17 mouse cellular contexts compared by ENCODE assay signal in genomic region chr12:117736130-117736529, GRCm38 (mm10).
DNase-seq lines count a peak whose midpoint lies in the region; ATAC-seq and TF ChIP-seq lines count a peak whose summit lies in the region.
"Had no signal": no experiment of that assay in that cellular context is flagged by ENCODE, and none has a peak within 500 bp of the region (broad histone marks: within the 10 kb centered on the region; RNA-seq: fewer than 3 reads in every experiment).

No protein-coding gene starts in this region.

- H3K36me3 ChIP-seq in heart, embryonic 12.5 days, result no peaks in the 10 kb centered on the region
- H3K36me3 ChIP-seq in heart, adult 2 months (ENCODE audit: control insufficient read depth, insufficient read depth, low read length), result peaks cover 7% of the 10 kb centered on the region
- H3K36me3 ChIP-seq: embryonic facial prominence, embryonic 10.5 days; liver, embryonic 15.5 days had no signal

- no peak for DNase-seq in heart, adult 2 months
- peak; percentile 3 to 4 for DNase-seq in spleen, postnatal 36 days (ENCODE audit: low spot score in 2 of 2)
- DNase-seq in spleen, postnatal 14 days (ENCODE audit: low spot score in 2 of 2), result no peak
- no peak for DNase-seq in layer of hippocampus, adult 18-20 months (ENCODE audit: low spot score in 2 of 2)
- no peak for DNase-seq in cerebellum, postnatal 10 days
- DNase-seq: cerebellum, adult 18-20 months; gastrocnemius, postnatal 25 days; lung, postnatal 36 days; retina, postnatal 1 day; thymus, adult 18-20 months had no signal

- H3K4me1 ChIP-seq in heart, embryonic 12.5 days (replicated peaks), result peaks cover 49% of the 10 kb centered on the region
- peaks cover 2% of the 10 kb centered on the region; the same call in 1 of the 2 replicates for H3K4me1 ChIP-seq in heart, adult 2 months (ENCODE audit: control insufficient read depth, insufficient read depth, low read length)
- H3K4me1 ChIP-seq: liver, embryonic 15.5 days had no signal

- TF ChIP-seq EP300 in heart, adult 2 months (IDR thresholded peaks at IDR 0.05; ENCODE audit: insufficient read depth, low read depth, low read length), result no peak

- 63% methylated on average over 3 of the region's 3 CpGs for WGBS in heart, embryonic 12.5 days
- 86% methylated on average over 3 of the region's 3 CpGs for WGBS in heart, adult 2 months

- ATAC-seq in heart, embryonic 12.5 days (ENCODE audit: insufficient number of reproducible peaks, low FRiP score), result no peak
- ATAC-seq in megakaryocyte progenitor cell, adult 5-6 weeks (replicated peaks; ENCODE audit: poor library complexity), result peak; percentile 91
- ATAC-seq: CD4-positive, CD25-positive, alpha-beta regulatory T cell, adult 4 months; inflammation-experienced regulatory T-cells, adult 6 months had no signal

- intact Hi-C loops in heart, adult 2 months (cut with DNase I), result no loop called here

- no peaks in the 10 kb centered on the region for H3K79me2 ChIP-seq in heart, adult 2 months (replicated peaks; ENCODE audit: control insufficient read depth, insufficient read depth, low read length)

- no peak overlapping the region for H3K4me2 ChIP-seq in heart, embryonic 12.5 days
- H3K4me2 ChIP-seq: liver, embryonic 15.5 days had no signal

- no peak for TF ChIP-seq CTCF in heart, adult 2 months (IDR thresholded peaks at IDR 0.05)

- 0 out of 2 replicates have a peak overlapping the region, but pooled peaks have one; percentile 20 for H3K27ac ChIP-seq in heart, embryonic 12.5 days (ENCODE audit: poor library complexity, severe bottlenecking)
- no peak overlapping the region for H3K27ac ChIP-seq in heart, adult 2 months
- H3K27ac ChIP-seq: embryonic facial prominence, embryonic 10.5 days; kidney, postnatal 0 days; liver, embryonic 15.5 days had no signal

- H3K27me3 ChIP-seq in heart, embryonic 12.5 days (replicated peaks), result no peaks in the 10 kb centered on the region
- H3K27me3 ChIP-seq in heart, adult 2 months (ENCODE audit: control insufficient read depth, insufficient read depth, low read length), result no peaks in the 10 kb centered on the region
- H3K27me3 ChIP-seq: liver, embryonic 15.5 days had no signal

- no peak overlapping the region for H3K4me3 ChIP-seq in heart, embryonic 12.5 days
- H3K4me3 ChIP-seq in heart, adult 2 months, result no peak overlapping the region
- H3K4me3 ChIP-seq: embryonic facial prominence, embryonic 10.5 days; liver, embryonic 15.5 days had no signal

- H3K9me3 ChIP-seq in heart, embryonic 12.5 days (replicated peaks), result no peaks in the 10 kb centered on the region
- H3K9me3 ChIP-seq: embryonic facial prominence, embryonic 10.5 days; liver, embryonic 15.5 days had no signal

- no peak overlapping the region for H3K9ac ChIP-seq in heart, embryonic 12.5 days
- H3K9ac ChIP-seq in heart, adult 2 months (ENCODE audit: low read depth, low read length), result no peak overlapping the region
- H3K9ac ChIP-seq: liver, embryonic 15.5 days had no signal

- no peak for TF ChIP-seq POLR2A in heart, adult 2 months (IDR thresholded peaks at IDR 0.05; ENCODE audit: insufficient read depth, low read depth, low read length)

Comparison
In these comparisons a context has a peak if more than half of its experiments do, and no peak if none do; other contexts are left out.
1. DNase-seq: peak in spleen, postnatal 36 days (2 of 2); none in heart, adult 2 months (0 of 2), spleen, postnatal 14 days (0 of 2), layer of hippocampus, adult 18-20 months (0 of 2) and cerebellum, postnatal 10 days (0 of 2).